Mouse (Mus musculus) ovary, postnatal 14 days (tissue): ENCODE data around the gene Sost.
"Not testable (repeated sequence)": the region's sequence is repeated elsewhere in the genome, so short reads cannot be mapped to it uniquely, and the experiment has no call there.

Experiments
- DNase-seq: peaks from one replicate; pipeline ENCODE4 v3.0.0; 2022; ENCODE audit warnings: low spot score

The Sost gene

GRCm38 (mm10) chr11:101966965-101967614 is at the start of gene Sost:
TSS of gene Sost (minus strand) at chr11:101967015.
- DNase-seq: no peak

GRCm38 (mm10) chr11:102016136-102016535 is 49.3 kb upstream of the Sost start:
- DNase-seq: no peak

- no peak for DNase-seq
These were observed 48.7 kb upstream of the Sost start for GRCm38 (mm10) chr11:102015472-102015871.

DNA sequence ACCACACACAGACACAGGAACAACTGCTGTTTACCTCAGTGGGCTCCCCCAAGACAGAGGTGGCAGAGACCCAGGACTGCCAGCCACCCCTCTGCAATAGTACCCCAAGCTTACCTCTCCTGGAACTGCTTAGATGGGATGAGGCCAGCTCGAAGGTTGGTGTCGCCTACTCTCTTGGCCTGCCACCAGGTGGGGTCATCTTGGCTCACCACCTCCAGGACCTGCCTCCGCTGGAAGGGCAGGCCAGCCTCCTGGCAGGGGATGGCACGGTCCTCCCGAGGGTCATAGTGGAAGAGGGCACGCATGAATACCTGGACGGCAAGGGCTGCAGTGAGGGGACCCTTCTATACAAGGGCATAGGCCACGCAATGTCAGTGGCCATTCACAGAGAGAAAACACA is 46.4 kb upstream of the Sost start:
- DNase-seq: no peak

- no peak for DNase-seq
These were observed 44.7 kb upstream of the Sost start for GRCm38 (mm10) chr11:102011510-102011909.

- no peak for DNase-seq
These were observed 43.3 kb upstream of the Sost start for GRCm38 (mm10) chr11:102010140-102010539.

DNA sequence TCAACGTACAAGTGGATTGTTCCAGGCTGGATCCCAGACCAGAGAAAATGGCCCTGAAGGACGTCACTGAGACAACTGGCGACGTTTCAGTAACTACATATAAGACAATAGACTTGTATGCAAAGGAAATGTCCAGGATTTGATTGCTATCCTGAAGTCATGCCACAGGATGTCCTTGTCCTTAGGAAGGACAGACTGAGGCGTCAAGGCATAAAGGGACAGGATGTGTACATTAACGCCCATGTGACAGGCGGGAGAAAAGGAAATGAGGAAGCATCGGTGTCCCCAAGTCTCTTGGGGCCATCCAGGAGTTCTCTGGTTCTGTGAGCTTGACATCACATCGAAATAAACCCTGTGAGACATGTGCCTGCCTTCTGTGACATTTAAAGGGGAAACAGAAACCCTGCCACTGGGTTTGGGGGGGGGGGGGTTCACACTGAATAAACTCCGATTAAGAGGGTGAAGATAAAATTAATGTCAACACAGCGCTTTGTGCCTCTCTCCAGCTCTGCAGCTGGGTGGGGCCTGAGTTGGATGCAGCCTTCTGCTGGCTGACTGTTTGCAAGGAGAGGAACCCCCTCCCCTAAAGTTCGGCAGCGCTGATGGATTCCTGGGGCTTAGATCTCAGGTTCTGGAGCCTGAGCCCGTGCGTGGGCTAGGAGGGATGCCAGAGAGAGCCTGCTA is 42.3 kb upstream of the Sost start:
- DNase-seq: no peak

GRCm38 (mm10) chr11:102008372-102008771 is 41.6 kb upstream of the Sost start:
- no peak for DNase-seq

GRCm38 (mm10) chr11:102006688-102007087 is 39.9 kb upstream of the Sost start:
- DNase-seq: no peak

GRCm38 (mm10) chr11:102006271-102006670 is 39.5 kb upstream of the Sost start:
- DNase-seq: no peak

DNA sequence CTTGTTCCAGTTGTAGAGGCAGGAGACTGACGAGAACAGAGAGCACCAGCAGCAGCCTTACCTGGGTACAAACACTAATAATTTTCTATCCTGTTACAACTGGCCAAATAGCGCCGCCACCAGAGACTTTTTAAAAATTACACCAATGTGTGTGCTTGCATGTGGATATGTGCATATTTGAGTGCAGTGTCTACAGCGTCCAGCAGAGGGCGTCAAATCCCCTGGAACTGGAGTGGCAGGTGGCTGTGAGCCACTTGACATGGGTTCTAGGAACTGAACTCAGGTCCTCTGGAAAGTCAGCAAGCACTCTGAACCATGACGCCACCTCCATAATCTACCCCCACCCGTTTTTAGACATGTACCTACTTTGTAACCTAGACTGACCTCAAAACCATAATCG is 37.4 kb upstream of the Sost start:
- DNase-seq: no peak

DNA sequence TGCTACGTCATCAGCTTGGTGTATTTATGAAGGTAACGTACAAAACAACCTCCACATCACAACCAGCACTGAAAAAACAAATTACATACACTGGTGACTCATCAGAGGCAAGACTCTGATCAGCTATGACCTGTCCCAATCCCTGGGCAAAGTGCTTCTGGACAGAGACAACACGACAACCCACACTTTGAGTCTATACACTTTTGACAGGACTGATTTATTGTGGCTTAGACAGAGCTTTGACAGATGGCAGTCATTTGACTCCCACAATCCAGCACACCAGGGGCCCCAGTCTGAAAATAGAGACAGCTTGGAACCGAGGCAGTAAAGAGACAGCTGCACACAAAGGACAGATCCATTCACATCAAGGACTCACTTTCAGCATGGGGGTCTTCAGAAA is 32.7 kb upstream of the Sost start:
- DNase-seq: no peak

- no peak for DNase-seq
These were observed 31.4 kb upstream of the Sost start for GRCm38 (mm10) chr11:101998258-101998657.

- DNase-seq: no peak
These were observed 29.1 kb upstream of the Sost start for GRCm38 (mm10) chr11:101995938-101996337.

DNA sequence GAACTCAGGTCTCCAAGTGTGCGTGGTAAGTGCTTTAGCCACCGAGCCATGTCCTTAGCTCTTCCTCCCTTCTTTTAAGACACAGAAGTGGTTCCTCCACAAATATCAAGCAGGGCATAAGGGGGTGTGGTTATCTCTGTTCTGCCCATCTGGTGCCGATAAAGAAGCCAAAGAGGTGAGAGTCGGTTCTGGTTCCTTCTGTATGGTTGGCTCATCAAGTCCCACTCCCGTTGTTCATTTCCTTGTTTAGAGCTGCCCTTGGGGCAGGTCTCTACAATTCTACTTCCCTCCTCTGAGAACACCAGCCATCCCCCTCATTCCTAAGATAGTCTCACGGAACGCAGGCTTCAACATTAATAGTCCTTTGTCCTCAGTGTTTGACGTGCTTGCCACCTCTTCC is 27.3 kb upstream of the Sost start:
- DNase-seq: no peak

DNA sequence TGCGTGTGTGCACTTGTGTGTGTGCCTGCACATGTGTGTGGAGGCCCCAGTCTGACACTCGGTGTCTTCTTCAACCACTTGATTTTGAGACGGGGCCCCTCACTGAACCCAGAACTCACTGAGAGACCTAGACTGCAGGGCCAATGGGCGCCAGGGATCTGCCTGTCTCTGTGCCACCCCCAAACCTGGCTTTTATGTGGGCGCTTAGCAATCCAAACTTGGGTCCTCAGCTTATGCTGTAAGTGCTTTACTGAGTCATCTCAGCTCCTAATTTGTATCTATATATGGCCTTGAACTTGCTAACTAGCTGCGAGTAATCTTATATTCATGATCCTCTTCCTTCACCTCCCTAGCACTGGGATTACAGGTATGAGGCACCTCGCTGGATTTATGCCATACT is 25.6 kb upstream of the Sost start:
- no peak for DNase-seq

DNA sequence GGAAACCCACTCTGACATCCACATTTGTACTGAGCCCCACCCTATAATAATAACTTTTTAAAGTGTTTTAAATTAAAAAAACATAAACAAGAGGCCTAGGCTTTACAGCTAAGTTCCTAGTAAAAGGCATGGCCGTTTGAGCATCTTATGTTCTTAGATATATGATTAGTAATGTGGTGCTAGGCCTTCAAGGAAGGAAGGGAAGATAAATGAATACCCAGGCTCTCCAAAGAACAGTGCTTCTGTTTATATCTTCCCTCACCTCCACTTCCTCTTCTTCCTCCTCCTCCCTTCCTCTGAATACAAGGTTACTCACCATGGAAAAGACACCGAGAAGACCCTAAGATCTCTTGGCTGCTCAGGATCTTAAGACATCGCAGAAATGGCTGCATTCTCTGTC is 25.0 kb upstream of the Sost start:
- DNase-seq: no peak

DNA sequence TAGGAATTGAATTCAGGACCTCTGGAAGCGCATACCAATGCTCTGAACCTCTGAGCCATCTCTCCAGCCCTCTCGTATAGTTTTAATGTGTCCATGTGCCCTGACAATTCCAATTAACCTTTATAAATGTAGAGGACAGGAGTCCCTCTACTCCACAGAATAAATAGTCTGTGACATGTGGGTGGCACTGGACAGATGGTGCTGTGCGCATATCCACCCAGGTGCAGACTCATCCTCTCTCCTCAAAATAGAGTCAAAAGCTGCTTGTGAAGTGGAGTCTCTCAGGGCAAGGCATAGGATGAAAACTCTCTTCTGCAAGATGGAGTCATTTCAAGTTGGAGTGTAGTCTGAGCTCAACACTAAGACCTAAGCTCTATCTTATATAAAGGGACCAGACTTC is 23.4 kb upstream of the Sost start:
- DNase-seq: no peak

DNA sequence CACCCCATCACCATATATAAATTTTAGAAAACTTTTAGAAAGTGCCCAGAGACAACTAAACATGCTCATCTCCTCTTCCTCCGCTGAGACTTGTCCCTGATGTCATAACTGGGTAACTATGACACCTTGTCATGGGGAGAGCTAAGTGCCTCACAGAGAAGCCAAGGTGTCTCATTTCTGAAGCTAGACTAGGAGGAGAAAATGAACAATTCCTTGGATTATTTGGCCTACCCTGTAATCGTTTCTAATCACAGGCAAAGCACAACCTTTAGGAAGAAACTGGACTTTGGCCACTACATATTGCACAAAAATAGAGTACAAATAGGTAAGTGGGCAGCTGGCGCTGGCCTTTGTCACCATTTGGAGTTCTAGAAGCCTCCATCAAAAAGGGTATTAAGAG is 20.1 kb upstream of the Sost start, which contains the start of gene Dusp3:
Dusp3 (minus strand) TSS at position 101 of the 400 bp plus-strand sequence.
- no peak for DNase-seq

- peak; percentile 81 for DNase-seq
These were observed 19.2 kb upstream of the Sost start for GRCm38 (mm10) chr11:101985990-101986389.

- DNase-seq: not testable (repeated sequence)
These were observed 18.6 kb upstream of the Sost start for GRCm38 (mm10) chr11:101985450-101985849.

- DNase-seq: peak; percentile 73
These were observed 17.5 kb upstream of the Sost start, which contains the start of gene Cfap97d1 for GRCm38 (mm10) chr11:101984054-101985025. TSS of gene Cfap97d1 (plus strand) at chr11:101984279.
